Comparison of ENCODE assay signal across 17 mouse cellular contexts in the genomic region with DNA sequence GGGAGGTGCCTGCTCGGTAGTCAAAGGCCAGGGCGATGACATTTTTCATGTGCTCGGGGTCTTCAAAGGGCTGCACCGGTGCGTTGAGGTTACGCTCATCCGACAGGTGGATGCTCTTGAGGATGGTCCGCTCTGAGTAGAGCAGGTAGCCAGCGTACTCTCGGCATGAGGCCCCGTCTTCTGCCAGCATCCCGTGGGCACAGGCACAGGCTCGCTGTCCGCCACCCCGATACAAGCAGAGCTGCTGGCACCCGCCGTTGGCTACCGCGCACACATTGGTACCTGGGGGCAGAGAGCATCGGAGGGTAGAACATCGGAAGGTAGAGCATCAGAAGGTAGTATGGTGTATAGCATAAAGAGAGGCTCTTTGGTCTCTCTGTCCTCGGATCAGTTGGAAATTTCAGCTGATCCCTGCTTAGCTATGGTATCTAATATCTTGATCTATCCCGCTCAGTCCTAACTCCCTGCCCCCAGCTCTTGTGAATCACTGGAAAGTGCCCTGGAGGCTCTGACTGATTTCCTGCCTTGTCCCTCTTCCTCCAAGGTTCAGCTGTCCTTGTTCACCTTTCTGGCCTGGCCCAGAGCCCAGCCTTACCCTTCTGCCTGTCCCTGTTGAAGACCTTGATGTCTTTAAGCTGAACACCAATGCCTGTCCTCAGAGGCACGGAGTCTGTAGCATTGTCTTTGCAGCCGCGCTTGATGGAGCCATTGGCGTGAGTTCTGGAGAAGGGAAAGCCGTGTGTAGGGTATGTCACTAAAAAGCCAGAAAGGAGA. TPM values are rescaled to one million over a fixed set of nuclear protein-coding genes. Genes with fewer than 3 reads are reported as not detected.
A peak's percentile ranks its signal among the peaks of the same experiment; 100 is the strongest.
DNase-seq lines count a peak whose midpoint lies in the region.
"Had no signal": no experiment of that assay in that cellular context is flagged by ENCODE, and none has a peak within 500 bp of the region (broad histone marks: within the 10 kb centered on the region; RNA-seq: fewer than 3 reads in every experiment).

No protein-coding gene starts in this region.

- DNase-seq in cerebellum, adult 18-20 months: peak; percentile 57 to 59
- DNase-seq in cerebellum, adult 11 months: no peak
- peak; percentile 71 for DNase-seq in adrenal gland, postnatal 10 days
- DNase-seq in brain, adult 2 months (ENCODE audit: low read depth, low spot score): peak; percentile 59
- peak; percentile 39 to 43 for DNase-seq in cerebellum, postnatal 36 days
- DNase-seq in left cerebral cortex, postnatal 36 days (ENCODE audit: low spot score in 2 of 2): no peak
- no peak for DNase-seq in lung, postnatal 4 days
- DNase-seq: forebrain, postnatal 0 days; heart, postnatal 14 days; kidney, adult 2 months; kidney, postnatal 4 days; liver; lung, adult 2 months; lung, postnatal 10 days; right cerebral cortex, adult 18-20 months; spleen, adult 18-20 months; thymus, postnatal 14 days had no signal

- intact Hi-C loops in left cerebral cortex, postnatal 36 days (cut with DNase I): no loop called here

RNA-seq across cellular contexts. Expression of gene Nxph4, which starts 32.4 kb away (rescaled TPM):
- total RNA-seq in adrenal gland, postnatal 10 days (2021): 1 to 10 TPM; 5.3 TPM
- total RNA-seq in left cerebral cortex, postnatal 36 days (2021): 1 to 10 TPM; 6.0 to 7.6 TPM

RNA-seq across cellular contexts. Expression of gene Shmt2, which starts 44.5 kb away (rescaled TPM):
- total RNA-seq in adrenal gland, postnatal 10 days (2021): 10 to 100 TPM; 56.1 to 57.7 TPM
- 10 to 100 TPM; 22.8 to 29.9 TPM for total RNA-seq in left cerebral cortex, postnatal 36 days (2021)

RNA-seq across cellular contexts. Expression of gene Ndufa4l2, which starts 52.0 kb away (rescaled TPM):
- 10 to 100 TPM; 49.3 to 56.4 TPM for total RNA-seq in adrenal gland, postnatal 10 days (2021)
- 1 to 10 TPM; 2.1 to 4.9 TPM for total RNA-seq in left cerebral cortex, postnatal 36 days (2021)

RNA-seq across cellular contexts. Expression of gene Lrp1, which starts 54.2 kb away (rescaled TPM):
- 100 to 1,000 TPM; 170 to 208 TPM for total RNA-seq in adrenal gland, postnatal 10 days (2021)
- total RNA-seq in left cerebral cortex, postnatal 36 days (2021): 100 to 1,000 TPM; 285 to 320 TPM

Comparison
In these comparisons a context has a peak if more than half of its experiments do, and no peak if none do; other contexts are left out.
1. DNase-seq: peak in cerebellum, adult 18-20 months (2 of 2), adrenal gland, postnatal 10 days (single experiment), brain, adult 2 months (single experiment) and cerebellum, postnatal 36 days (2 of 2); none in cerebellum, adult 11 months (single experiment), left cerebral cortex, postnatal 36 days (0 of 2) and lung, postnatal 4 days (0 of 2).
2. RNA of gene Ndufa4l2, which starts 52.0 kb away (total RNA-seq): 49.3 to 56.4 TPM in adrenal gland, postnatal 10 days; 2.1 to 4.9 TPM in left cerebral cortex, postnatal 36 days; every median in the first group is over 4 times any median in the second.